Mouse (Mus musculus) lung, embryonic 15.5 days (tissue): ENCODE measurements at regions not wholly inside any gene's neighbourhood (a gene's known extent, or its start where the extent isn't known, plus 50 kb on each side); places are given as distances from the start of the nearest gene placed in this dataset.

Source experiments
- ATAC-seq: fragments of 200-750 bp; cut with Nextera tagmentation; 2 replicates; pipeline ENCODE4 v1.8.0; 2017; ENCODE audit warnings: moderate number of reproducible peaks, borderline replicate concordance; ENCODE audit not compliant: low FRiP score, low TSS enrichment; ENCODE audit errors: extremely low read depth
- H3K27ac ChIP-seq: fragments of 300-500 bp; sonication (generic); 2 replicates; pipeline ENCODE4 v1.5.1; 2015; ENCODE audit warnings: moderate library complexity, mild to moderate bottlenecking, inconsistent platforms
- H3K27me3 ChIP-seq: fragments of 300-500 bp; sonication (generic); 2 replicates; pipeline ENCODE4 v1.6.1; 2015; ENCODE audit warnings: inconsistent platforms
- H3K36me3 ChIP-seq: fragments of 300-500 bp; sonication (generic); 2 replicates; pipeline ENCODE4 v1.6.1; 2015; ENCODE audit warnings: inconsistent platforms
- H3K4me1 ChIP-seq: fragments of 300-500 bp; sonication (generic); 2 replicates; pipeline ENCODE4 v1.6.1; 2015; ENCODE audit warnings: inconsistent platforms
- H3K4me2 ChIP-seq: fragments of 300-500 bp; sonication (generic); 2 replicates; pipeline ENCODE4 v1.6.1; 2015; ENCODE audit warnings: inconsistent platforms, mild to moderate bottlenecking, moderate library complexity
- H3K4me3 ChIP-seq: fragments of 300-500 bp; sonication (generic); 2 replicates; pipeline ENCODE4 v1.5.1; 2015; ENCODE audit warnings: mild to moderate bottlenecking, inconsistent platforms
- H3K9ac ChIP-seq: fragments of 300-500 bp; sonication (generic); 2 replicates; pipeline ENCODE4 v1.6.1; 2015; ENCODE audit warnings: inconsistent platforms
- H3K9me3 ChIP-seq: fragments of 300-500 bp; sonication (generic); 2 replicates; pipeline ENCODE4 v1.6.1; 2016; ENCODE audit warnings: inconsistent platforms
- WGBS: fragments of 180-500 bp; shearing (Covaris S2); methylation state at CpG from one replicate; pipeline ENCODE4 v1.1.7; 2015; 5-methylcytosine and 5-hydroxymethylcytosine counted together

GRCm38 (mm10) chrX:13344701-13345100, 63.9 kb downstream of the Ddx3x start:
- peaks cover 15% of the 10 kb centered on the region; the same call in 1 of the 2 replicates for H3K4me1 ChIP-seq
- ATAC-seq: peak; percentile 28; the same call in 1 of the 2 replicates
- no peak overlapping the region for H3K4me3 ChIP-seq
- 3% methylated on average over 5 of the region's 5 CpGs for WGBS
- peak overlapping the region; percentile 93 for H3K27ac ChIP-seq
- H3K36me3 ChIP-seq: no peaks in the 10 kb centered on the region
- H3K9ac ChIP-seq: no peak overlapping the region
- H3K4me2 ChIP-seq: peak overlapping the region; percentile 60
- H3K9me3 ChIP-seq: no peaks in the 10 kb centered on the region
- H3K27me3 ChIP-seq: peaks cover 11% of the 10 kb centered on the region; the same call in 1 of the 2 replicates

GRCm38 (mm10) chrX:13345126-13345525, 64.4 kb downstream of the Ddx3x start:
- H3K9ac ChIP-seq: no peak overlapping the region
- WGBS: 12% methylated on average over 5 of the region's 5 CpGs

GRCm38 (mm10) chrX:13346011-13346631, 65.4 kb downstream of the Ddx3x start:
- Histone ChIP-seq H3K27me3 (peaks cover 15% of the 10 kb centered on the region; the same call in 1 of the 2 replicates), H3K36me3 (no peaks in the 10 kb centered on the region), H3K4me1 (peaks cover 15% of the 10 kb centered on the region; the same call in 1 of the 2 replicates), H3K4me3 (peak overlapping the region; percentile 44), H3K9me3 (no peaks in the 10 kb centered on the region), H3K4me2 (peak overlapping the region; percentile 60), H3K9ac (peak overlapping the region; percentile 7; the same call in 1 of the 2 replicates), H3K27ac (peak overlapping the region; percentile 93)
- 9% methylated on average over 20 of the region's 21 CpGs for WGBS
- ATAC-seq: 0 out of 2 replicates have a peak, but pooled peaks have one; percentile 12

More at GRCm38 (mm10) chrX:13345126-13345525, 64.4 kb downstream of the Ddx3x start:
- Histone ChIP-seq H3K27me3 (peaks cover 15% of the 10 kb centered on the region; the same call in 1 of the 2 replicates), H3K4me1 (peaks cover 15% of the 10 kb centered on the region; the same call in 1 of the 2 replicates), H3K4me2 (peak overlapping the region; percentile 60), H3K4me3 (no peak overlapping the region), H3K9me3 (no peaks in the 10 kb centered on the region), H3K36me3 (no peaks in the 10 kb centered on the region), H3K27ac (peak overlapping the region; percentile 93)
- no peak for ATAC-seq

GRCm38 (mm10) chrX:13346696-13347026, 65.9 kb downstream of the Ddx3x start:
- Histone ChIP-seq H3K36me3 (no peaks in the 10 kb centered on the region), H3K4me2 (peak overlapping the region; percentile 60), H3K9me3 (no peaks in the 10 kb centered on the region), H3K27me3 (peaks cover 18% of the 10 kb centered on the region; the same call in 1 of the 2 replicates), H3K4me3 (peak overlapping the region; percentile 44), H3K9ac (peak overlapping the region; percentile 7; the same call in 1 of the 2 replicates), H3K4me1 (peaks cover 15% of the 10 kb centered on the region; the same call in 1 of the 2 replicates), H3K27ac (peak overlapping the region; percentile 93)
- ATAC-seq: 0 out of 2 replicates have a peak, but pooled peaks have one; percentile 2
- 16% methylated on average over 5 of the region's 5 CpGs for WGBS

GRCm38 (mm10) chrX:13347027-13347840, 66.5 kb downstream of the Ddx3x start:
- Histone ChIP-seq H3K4me2 (peak overlapping the region; percentile 60), H3K4me1 (peaks cover 15% of the 10 kb centered on the region; the same call in 1 of the 2 replicates), H3K9ac (no peak overlapping the region), H3K9me3 (no peaks in the 10 kb centered on the region), H3K4me3 (peak overlapping the region; percentile 44), H3K36me3 (no peaks in the 10 kb centered on the region), H3K27ac (peak overlapping the region; percentile 93), H3K27me3 (peaks cover 18% of the 10 kb centered on the region; the same call in 1 of the 2 replicates)
- peak; percentile 96 for ATAC-seq
- WGBS: 9% methylated on average over 27 of the region's 27 CpGs

- Histone ChIP-seq H3K27me3 (peaks cover 18% of the 10 kb centered on the region; the same call in 1 of the 2 replicates), H3K4me1 (peaks cover 15% of the 10 kb centered on the region; the same call in 1 of the 2 replicates)
Observed at GRCm38 (mm10) chrX:13348415-13348814, 67.6 kb downstream of the Ddx3x start.

GRCm38 (mm10) chrX:13350461-13350860, 69.7 kb downstream of the Ddx3x start:
- peaks cover 10% of the 10 kb centered on the region; the same call in 1 of the 2 replicates for H3K4me1 ChIP-seq
- no peaks in the 10 kb centered on the region for H3K36me3 ChIP-seq
- H3K9me3 ChIP-seq: no peaks in the 10 kb centered on the region
- ATAC-seq: no peak
- no peak overlapping the region for H3K4me2 ChIP-seq
- 58% methylated on average over 3 of the region's 3 CpGs for WGBS
- no peak overlapping the region for H3K27ac ChIP-seq
- no peak overlapping the region for H3K9ac ChIP-seq
- H3K4me3 ChIP-seq: no peak overlapping the region
- H3K27me3 ChIP-seq: peaks cover 18% of the 10 kb centered on the region; the same call in 1 of the 2 replicates

More at GRCm38 (mm10) chrX:13348415-13348814, 67.6 kb downstream of the Ddx3x start:
- H3K4me2 ChIP-seq: no peak overlapping the region
- no peak overlapping the region for H3K4me3 ChIP-seq
- no peaks in the 10 kb centered on the region for H3K36me3 ChIP-seq
- H3K9me3 ChIP-seq: no peaks in the 10 kb centered on the region
- no peak overlapping the region for H3K27ac ChIP-seq
- WGBS: 73% methylated on average over 1 of the region's 1 CpGs
- H3K9ac ChIP-seq: no peak overlapping the region
- ATAC-seq: no peak

- H3K36me3 ChIP-seq: no peaks in the 10 kb centered on the region
- no peak overlapping the region for H3K27ac ChIP-seq
- H3K4me1 ChIP-seq: no peaks in the 10 kb centered on the region
- H3K4me3 ChIP-seq: no peak overlapping the region
- no peak for ATAC-seq
- H3K27me3 ChIP-seq: no peaks in the 10 kb centered on the region; the same call in 1 of the 2 replicates
- H3K9me3 ChIP-seq: no peaks in the 10 kb centered on the region
- no peak overlapping the region for H3K9ac ChIP-seq
- no peak overlapping the region for H3K4me2 ChIP-seq
- 51% methylated on average over 5 of the region's 5 CpGs for WGBS
Observed at GRCm38 (mm10) chrX:13357149-13357783, 76.5 kb downstream of the Ddx3x start.

- Histone ChIP-seq H3K4me1 (no peaks in the 10 kb centered on the region), H3K9ac (no peak overlapping the region), H3K4me2 (no peak overlapping the region), H3K4me3 (no peak overlapping the region), H3K9me3 (no peaks in the 10 kb centered on the region), H3K36me3 (no peaks in the 10 kb centered on the region), H3K27ac (no peak overlapping the region), H3K27me3 (no peaks in the 10 kb centered on the region; the same call in 1 of the 2 replicates)
- ATAC-seq: no peak
- WGBS: 73% methylated on average over 3 of the region's 3 CpGs
Observed at GRCm38 (mm10) chrX:13357973-13358372, 77.2 kb downstream of the Ddx3x start.

GRCm38 (mm10) chrX:13360436-13360835, 79.7 kb downstream of the Ddx3x start:
- ATAC-seq: no peak
- 80% methylated on average over 5 of the region's 5 CpGs for WGBS
- Histone ChIP-seq H3K9me3 (no peaks in the 10 kb centered on the region), H3K4me2 (no peak overlapping the region), H3K36me3 (no peaks in the 10 kb centered on the region), H3K4me3 (no peak overlapping the region), H3K4me1 (no peaks in the 10 kb centered on the region), H3K27me3 (no peaks in the 10 kb centered on the region), H3K9ac (no peak overlapping the region), H3K27ac (no peak overlapping the region)

- Histone ChIP-seq H3K27ac (no peak overlapping the region), H3K4me1 (no peaks in the 10 kb centered on the region), H3K36me3 (no peaks in the 10 kb centered on the region), H3K27me3 (no peaks in the 10 kb centered on the region; the same call in 1 of the 2 replicates), H3K4me2 (no peak overlapping the region), H3K4me3 (no peak overlapping the region), H3K9me3 (no peaks in the 10 kb centered on the region), H3K9ac (no peak overlapping the region)
- WGBS: 83% methylated on average over 4 of the region's 4 CpGs
- no peak for ATAC-seq
Observed at GRCm38 (mm10) chrX:13370319-13370718, 89.5 kb downstream of the Ddx3x start.
